Mouse (Mus musculus): Measurements from ENCODE around the gene Ppara. TPM values are rescaled to one million over a fixed set of nuclear protein-coding genes. Genes with fewer than 3 reads are reported as not detected.

The Ppara gene
- total and polyA plus RNA-seq, 3 experiments: 0.27 to 0.78 TPM; not detected in 1

GRCm38 (mm10) chr15:85766677-85767076 lies 31.9 kb downstream of the Ppara start:
- no peak for TF ChIP-seq ZKSCAN1 (IDR thresholded peaks at IDR 0.05; ENCODE audit: low read depth, low read length)
- TF ChIP-seq HCFC1 (IDR thresholded peaks at IDR 0.05; ENCODE audit: low read depth, low read length): no peak
- no peak for TF ChIP-seq ETS1 (IDR thresholded peaks at IDR 0.05; ENCODE audit: low read depth, low read length)
- no peak for TF ChIP-seq UBTF (IDR thresholded peaks at IDR 0.05; ENCODE audit: borderline replicate concordance, insufficient read depth, low read depth, low read length)
- no peak for TF ChIP-seq BHLHE40 (IDR thresholded peaks at IDR 0.05; ENCODE audit: borderline replicate concordance, low read depth, low read length)
- TF ChIP-seq CHD2 (IDR thresholded peaks at IDR 0.05; ENCODE audit: low read length): no peak
- no peak for TF ChIP-seq CHD1 (IDR thresholded peaks at IDR 0.05; ENCODE audit: low read depth, low read length)
- no peak for TF ChIP-seq ZNF384 (IDR thresholded peaks at IDR 0.05; ENCODE audit: low read depth, low read length)
- no peak for TF ChIP-seq POLR2AphosphoS2 (IDR thresholded peaks at IDR 0.05; ENCODE audit: low read length)
- no peak for TF ChIP-seq ELF1 (IDR thresholded peaks at IDR 0.05; ENCODE audit: low read depth, low read length)
- TF ChIP-seq JUND (IDR thresholded peaks at IDR 0.05; ENCODE audit: low read depth, low read length): no peak
- TF ChIP-seq E2F4 (IDR thresholded peaks at IDR 0.05; ENCODE audit: borderline replicate concordance, low read depth, low read length): no peak
- TF ChIP-seq SMC3 (IDR thresholded peaks at IDR 0.05; ENCODE audit: low read depth, low read length): no peak
- TF ChIP-seq TCF12 (IDR thresholded peaks at IDR 0.05; ENCODE audit: low read depth, low read length): no peak
- TF ChIP-seq ZMIZ1 (IDR thresholded peaks at IDR 0.05; ENCODE audit: low read depth, low read length): no peak
- TF ChIP-seq MXI1 (IDR thresholded peaks at IDR 0.05; ENCODE audit: low read depth, low read length): no peak
- TF ChIP-seq GATA1 (IDR thresholded peaks at IDR 0.05; ENCODE audit: low read depth, low read length): no peak
- TF ChIP-seq RAD21 (IDR thresholded peaks at IDR 0.05; ENCODE audit: low read depth, low read length): no peak
- no peak for TF ChIP-seq MYC (IDR thresholded peaks at IDR 0.05; ENCODE audit: low read depth, low read length)
- H3K36me3 ChIP-seq (ENCODE audit: control insufficient read depth in 1 of 2, insufficient read depth in 2 of 2, low read length in 2 of 2): no peaks in the 10 kb centered on the region
- H3K9me3 ChIP-seq (replicated peaks; ENCODE audit: insufficient read depth, low read length): no peaks in the 10 kb centered on the region
- no peak for DNase-seq (ENCODE audit: low read depth, low spot score)
- H3K4me3 ChIP-seq (ENCODE audit: control insufficient read depth in 1 of 2, insufficient read depth in 1 of 2, low read depth in 2 of 2, low read length in 2 of 2): no peak overlapping the region
- H3K27ac ChIP-seq (ENCODE audit: control insufficient read depth, low read depth, low read length): no peak overlapping the region
- H3K9ac ChIP-seq (ENCODE audit: control insufficient read depth, low read depth, low read length, poor library complexity, severe bottlenecking): no peak overlapping the region
- H3K4me1 ChIP-seq (ENCODE audit: control insufficient read depth in 1 of 2, insufficient read depth in 2 of 2, low read length in 2 of 2): no peaks in the 10 kb centered on the region
- H3K27me3 ChIP-seq (ENCODE audit: control insufficient read depth in 1 of 2, insufficient read depth in 2 of 2, low read length in 2 of 2): no peaks in the 10 kb centered on the region
- H3K79me2 ChIP-seq (ENCODE audit: control insufficient read depth, insufficient read depth, low read length, poor library complexity): no peaks in the 10 kb centered on the region

- Histone ChIP-seq H3K4me1 (ENCODE audit: control insufficient read depth in 1 of 2, insufficient read depth in 2 of 2, low read length in 2 of 2) (no peaks in the 10 kb centered on the region), H3K27me3 (ENCODE audit: control insufficient read depth in 1 of 2, insufficient read depth in 2 of 2, low read length in 2 of 2) (no peaks in the 10 kb centered on the region), H3K27ac (ENCODE audit: control insufficient read depth, low read depth, low read length) (no peak overlapping the region), H3K9ac (ENCODE audit: control insufficient read depth, low read depth, low read length, poor library complexity, severe bottlenecking) (no peak overlapping the region), H3K9me3 (replicated peaks; ENCODE audit: insufficient read depth, low read length) (no peaks in the 10 kb centered on the region), H3K79me2 (ENCODE audit: control insufficient read depth, insufficient read depth, low read length, poor library complexity) (no peaks in the 10 kb centered on the region), H3K4me3 (ENCODE audit: control insufficient read depth in 1 of 2, insufficient read depth in 1 of 2, low read depth in 2 of 2, low read length in 2 of 2) (no peak overlapping the region), H3K36me3 (ENCODE audit: control insufficient read depth in 1 of 2, insufficient read depth in 2 of 2, low read length in 2 of 2) (no peaks in the 10 kb centered on the region)
- no peak for DNase-seq (ENCODE audit: low read depth, low spot score)
- TF ChIP-seq EP300 (IDR thresholded peaks at IDR 0.05; ENCODE audit: low read depth in 1 of 2, low read length in 2 of 2) (no peak), CHD1 (IDR thresholded peaks at IDR 0.05; ENCODE audit: low read depth, low read length) (no peak), ZMIZ1 (IDR thresholded peaks at IDR 0.05; ENCODE audit: low read depth, low read length) (no peak), GABPA (IDR thresholded peaks at IDR 0.05; ENCODE audit: low read depth, low read length) (no peak), MAX (IDR thresholded peaks at IDR 0.05; ENCODE audit: low read length) (no peak), NELFE (IDR thresholded peaks at IDR 0.05; ENCODE audit: low read depth, low read length) (no peak), GATA1 (IDR thresholded peaks at IDR 0.05; ENCODE audit: low read depth, low read length) (no peak), ZC3H11A (IDR thresholded peaks at IDR 0.05; ENCODE audit: low read depth, low read length) (no peak), JUND (IDR thresholded peaks at IDR 0.05; ENCODE audit: low read depth, low read length) (no peak), E2F4 (IDR thresholded peaks at IDR 0.05; ENCODE audit: borderline replicate concordance, low read depth, low read length) (no peak), POLR2AphosphoS2 (IDR thresholded peaks at IDR 0.05; ENCODE audit: low read length) (no peak), USF1 (IDR thresholded peaks at IDR 0.05; ENCODE audit: low read depth, low read length) (no peak), CHD2 (IDR thresholded peaks at IDR 0.05; ENCODE audit: low read length) (no peak), POLR2AphosphoS5 (IDR thresholded peaks at IDR 0.05; ENCODE audit: borderline replicate concordance, low read depth, low read length) (no peak), RAD21 (IDR thresholded peaks at IDR 0.05; ENCODE audit: low read depth, low read length) (no peak), MAZ (IDR thresholded peaks at IDR 0.05; ENCODE audit: low read depth, low read length) (no peak), MYB (IDR thresholded peaks at IDR 0.05; ENCODE audit: low read depth, low read length) (no peak), RCOR1 (IDR thresholded peaks at IDR 0.05; ENCODE audit: low read depth, low read length) (no peak)
Measured at GRCm38 (mm10) chr15:85768991-85769390, 34.2 kb downstream of the Ppara start.

All from MEL (cell line).